Mouse (Mus musculus) embryonic fibroblast, embryonic 13.5 days (primary cell): ENCODE results near the gene Acot1.

ENCODE experiments used
- CTCF ChIP-seq: IDR thresholded peaks from 2 replicates; pipeline ENCODE4 v1.5.1; 2011; ENCODE audit warnings: mild to moderate bottlenecking, control low read depth, low read length, moderate library complexity, borderline replicate concordance; ENCODE audit not compliant: insufficient read depth
- POLR2A ChIP-seq: IDR thresholded peaks from 2 replicates; pipeline ENCODE4 v1.6.1; 2011; ENCODE audit warnings: low read depth, mild to moderate bottlenecking, control low read depth, low read length, moderate library complexity

DNA sequence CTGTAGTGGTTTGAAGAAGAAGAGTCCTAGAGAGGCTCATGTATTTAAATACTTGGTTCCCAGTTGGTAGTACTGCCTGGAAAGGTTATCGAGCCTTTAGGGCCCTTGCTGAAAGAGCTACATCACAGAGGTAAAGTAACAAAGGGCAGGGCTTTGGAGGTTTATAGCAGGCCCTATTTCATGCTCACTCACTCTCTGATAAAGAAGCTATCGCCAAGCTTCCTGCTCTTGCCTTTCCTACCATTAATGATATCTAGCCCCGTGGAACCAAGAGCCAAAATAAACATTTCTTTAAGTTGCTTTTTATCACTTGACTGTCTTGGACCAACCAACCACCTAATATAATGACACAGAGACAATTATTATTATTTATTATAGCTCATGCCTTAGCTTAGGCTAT is 8.9 kb upstream of the Acot1 start:
- TF ChIP-seq POLR2A (no peak), CTCF (no peak)
